13 mouse cellular contexts compared by ENCODE assay signal in the genomic region with DNA sequence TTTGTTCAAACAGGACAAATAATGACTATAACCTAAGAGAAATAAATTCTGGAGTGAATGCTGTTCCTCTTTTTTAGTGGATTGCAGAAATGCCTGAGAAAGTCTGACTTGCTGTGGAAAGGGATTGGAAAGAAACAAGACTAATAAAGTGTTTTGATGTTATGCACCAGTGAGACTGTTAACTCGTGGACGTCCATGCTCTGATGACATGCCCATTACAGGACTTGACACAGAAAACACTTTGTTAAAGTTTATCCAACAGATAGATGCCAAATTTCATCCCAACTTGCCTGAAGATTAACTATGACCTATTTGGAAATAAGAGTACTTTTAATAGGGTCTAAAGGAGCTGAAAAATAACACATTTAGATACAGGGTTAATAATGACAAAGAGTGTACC. TPM values are rescaled to one million over a fixed set of nuclear protein-coding genes. Genes with fewer than 3 reads are reported as not detected.
"Had no signal": no experiment of that assay in that cellular context is flagged by ENCODE, and none has a peak within 500 bp of the region (broad histone marks: within the 10 kb centered on the region; RNA-seq: fewer than 3 reads in every experiment).

No protein-coding gene starts in this region.

RNA-seq across cellular contexts. Expression of a gene that starts 2.2 kb away (rescaled TPM):
- polyA plus RNA-seq: lung, adult 2 months; lung, embryonic 15.5 days; lung, postnatal 0 days; macrophage; midbrain, embryonic 11.5 days; midbrain, embryonic 13.5 days; midbrain, embryonic 15.5 days; midbrain, postnatal 0 days; neural tube, embryonic 12.5 days; neural tube, embryonic 14.5 days; spleen, adult 2 months; thymus, adult 2 months; urinary bladder, adult 2 months had no signal
